Mouse (Mus musculus): Measurements from ENCODE around the gene Btbd8. TPM values are rescaled to one million over a fixed set of nuclear protein-coding genes. Genes with fewer than 3 reads are reported as not detected.

Btbd8 gene
- polyA plus RNA-seq, 1 experiment from 2014 or later = 3.6 TPM

- Histone ChIP-seq H3K4me2 (no peak overlapping the region), H3K9me3 (replicated peaks; ENCODE audit: control insufficient read depth, low read length) (no peaks in the 10 kb centered on the region), H3K27me3 (ENCODE audit: control insufficient read depth, insufficient read depth, low read length) (no peaks in the 10 kb centered on the region), H3K4me1 (ENCODE audit: control insufficient read depth, insufficient read depth, low read length) (no peaks in the 10 kb centered on the region), H3K4me3 (ENCODE audit: low read depth, low read length) (no peak overlapping the region), H3K36me3 (ENCODE audit: control insufficient read depth, insufficient read depth, low read length) (no peaks in the 10 kb centered on the region), H3K27ac (ENCODE audit: low read depth, low read length) (no peak overlapping the region), H3K9ac (ENCODE audit: low read depth, low read length) (no peak overlapping the region)
- WGBS (ENCODE audit: insufficient replicate concordance) = 65% methylated on average over 4 of the region's 4 CpGs
- ATAC-seq (replicated peaks; ENCODE audit: insufficient number of reproducible peaks, low FRiP score, low TSS enrichment) = no peak
Observed at GRCm38 (mm10) chr5:107411326-107411725, 26.5 kb upstream of the Btbd8 start.

GRCm38 (mm10) chr5:107412285-107412684, 25.5 kb upstream of the Btbd8 start:
- Histone ChIP-seq H3K4me1 (ENCODE audit: control insufficient read depth, insufficient read depth, low read length) (no peaks in the 10 kb centered on the region), H3K4me2 (no peak overlapping the region), H3K9me3 (replicated peaks; ENCODE audit: control insufficient read depth, low read length) (no peaks in the 10 kb centered on the region), H3K9ac (ENCODE audit: low read depth, low read length) (no peak overlapping the region), H3K27ac (ENCODE audit: low read depth, low read length) (no peak overlapping the region), H3K4me3 (ENCODE audit: low read depth, low read length) (no peak overlapping the region), H3K36me3 (ENCODE audit: control insufficient read depth, insufficient read depth, low read length) (no peaks in the 10 kb centered on the region), H3K27me3 (ENCODE audit: control insufficient read depth, insufficient read depth, low read length) (no peaks in the 10 kb centered on the region)
- WGBS (ENCODE audit: insufficient replicate concordance) = 72% methylated on average over 2 of the region's 2 CpGs
- ATAC-seq (replicated peaks; ENCODE audit: insufficient number of reproducible peaks, low FRiP score, low TSS enrichment) = no peak

GRCm38 (mm10) chr5:107415098-107415497, 22.7 kb upstream of the Btbd8 start:
- no peak for ATAC-seq (replicated peaks; ENCODE audit: insufficient number of reproducible peaks, low FRiP score, low TSS enrichment)
- Histone ChIP-seq H3K27ac (ENCODE audit: low read depth, low read length) (no peak overlapping the region), H3K4me3 (ENCODE audit: low read depth, low read length) (no peak overlapping the region), H3K9me3 (replicated peaks; ENCODE audit: control insufficient read depth, low read length) (no peaks in the 10 kb centered on the region), H3K4me1 (ENCODE audit: control insufficient read depth, insufficient read depth, low read length) (no peaks in the 10 kb centered on the region), H3K27me3 (ENCODE audit: control insufficient read depth, insufficient read depth, low read length) (no peaks in the 10 kb centered on the region), H3K36me3 (ENCODE audit: control insufficient read depth, insufficient read depth, low read length) (no peaks in the 10 kb centered on the region), H3K9ac (ENCODE audit: low read depth, low read length) (no peak overlapping the region), H3K4me2 (no peak overlapping the region)
- 69% methylated on average over 2 of the region's 2 CpGs for WGBS (ENCODE audit: insufficient replicate concordance)

- H3K9ac ChIP-seq (ENCODE audit: low read depth, low read length) = no peak overlapping the region
- H3K4me2 ChIP-seq = no peak overlapping the region
- no peak overlapping the region for H3K4me3 ChIP-seq (ENCODE audit: low read depth, low read length)
- H3K27me3 ChIP-seq (ENCODE audit: control insufficient read depth, insufficient read depth, low read length) = no peaks in the 10 kb centered on the region
- no peak overlapping the region for H3K27ac ChIP-seq (ENCODE audit: low read depth, low read length)
- no peaks in the 10 kb centered on the region for H3K4me1 ChIP-seq (ENCODE audit: control insufficient read depth, insufficient read depth, low read length)
- 53% methylated on average over 1 of the region's 1 CpGs for WGBS (ENCODE audit: insufficient replicate concordance)
- no peak for ATAC-seq (replicated peaks; ENCODE audit: insufficient number of reproducible peaks, low FRiP score, low TSS enrichment)
- no peaks in the 10 kb centered on the region for H3K36me3 ChIP-seq (ENCODE audit: control insufficient read depth, insufficient read depth, low read length)
- H3K9me3 ChIP-seq (replicated peaks; ENCODE audit: control insufficient read depth, low read length) = no peaks in the 10 kb centered on the region
Observed at GRCm38 (mm10) chr5:107421676-107422075, 16.1 kb upstream of the Btbd8 start.

- Histone ChIP-seq H3K27me3 (ENCODE audit: control insufficient read depth, insufficient read depth, low read length) (no peaks in the 10 kb centered on the region), H3K9me3 (replicated peaks; ENCODE audit: control insufficient read depth, low read length) (no peaks in the 10 kb centered on the region), H3K4me2 (no peak within 1 kb of the TSS), H3K27ac (ENCODE audit: low read depth, low read length) (no peak within 1 kb of the TSS), H3K36me3 (ENCODE audit: control insufficient read depth, insufficient read depth, low read length) (no peaks in the 10 kb centered on the region), H3K4me1 (ENCODE audit: control insufficient read depth, insufficient read depth, low read length) (no peaks in the 10 kb centered on the region), H3K9ac (ENCODE audit: low read depth, low read length) (no peak within 1 kb of the TSS), H3K4me3 (ENCODE audit: low read depth, low read length) (no peak within 1 kb of the TSS)
- no peak for ATAC-seq (replicated peaks; ENCODE audit: insufficient number of reproducible peaks, low FRiP score, low TSS enrichment)
- WGBS (ENCODE audit: insufficient replicate concordance) = 71% methylated on average over 3 of the region's 3 CpGs
Observed at GRCm38 (mm10) chr5:107431249-107431648, 6.5 kb upstream of the Btbd8 start, which contains the start of gene Lpcat2b. Lpcat2b (plus strand) TSS chr5:107431549.

- Histone ChIP-seq H3K4me3 (ENCODE audit: low read depth, low read length) (no peak overlapping the region), H3K36me3 (ENCODE audit: control insufficient read depth, insufficient read depth, low read length) (no peaks in the 10 kb centered on the region), H3K4me1 (ENCODE audit: control insufficient read depth, insufficient read depth, low read length) (peaks cover 5% of the 10 kb centered on the region; the same call in 1 of the 2 replicates), H3K4me2 (no peak overlapping the region), H3K9me3 (replicated peaks; ENCODE audit: control insufficient read depth, low read length) (no peaks in the 10 kb centered on the region), H3K9ac (ENCODE audit: low read depth, low read length) (no peak overlapping the region), H3K27me3 (ENCODE audit: control insufficient read depth, insufficient read depth, low read length) (no peaks in the 10 kb centered on the region), H3K27ac (ENCODE audit: low read depth, low read length) (no peak overlapping the region)
- ATAC-seq (replicated peaks; ENCODE audit: insufficient number of reproducible peaks, low FRiP score, low TSS enrichment) = no peak
- WGBS (ENCODE audit: insufficient replicate concordance) = 78% methylated on average over 5 of the region's 5 CpGs
Observed at GRCm38 (mm10) chr5:107434001-107434400, 3.8 kb upstream of the Btbd8 start.

- no peaks in the 10 kb centered on the region for H3K36me3 ChIP-seq (ENCODE audit: control insufficient read depth, insufficient read depth, low read length)
- 88% methylated on average over 6 of the region's 6 CpGs for WGBS (ENCODE audit: insufficient replicate concordance)
- ATAC-seq (replicated peaks; ENCODE audit: insufficient number of reproducible peaks, low FRiP score, low TSS enrichment) = no peak
- no peaks in the 10 kb centered on the region for H3K27me3 ChIP-seq (ENCODE audit: control insufficient read depth, insufficient read depth, low read length)
- H3K4me3 ChIP-seq (ENCODE audit: low read depth, low read length) = no peak overlapping the region
- peaks cover 5% of the 10 kb centered on the region; the same call in 1 of the 2 replicates for H3K4me1 ChIP-seq (ENCODE audit: control insufficient read depth, insufficient read depth, low read length)
- no peak overlapping the region for H3K27ac ChIP-seq (ENCODE audit: low read depth, low read length)
- H3K9ac ChIP-seq (ENCODE audit: low read depth, low read length) = no peak overlapping the region
- H3K9me3 ChIP-seq (replicated peaks; ENCODE audit: control insufficient read depth, low read length) = no peaks in the 10 kb centered on the region
- H3K4me2 ChIP-seq = no peak overlapping the region
Observed at GRCm38 (mm10) chr5:107436185-107436584, 1.6 kb upstream of the Btbd8 start.

GRCm38 (mm10) chr5:107436587-107437209, 1.1 kb upstream of the Btbd8 start:
- Histone ChIP-seq H3K27me3 (ENCODE audit: control insufficient read depth, insufficient read depth, low read length) (no peaks in the 10 kb centered on the region), H3K36me3 (ENCODE audit: control insufficient read depth, insufficient read depth, low read length) (no peaks in the 10 kb centered on the region), H3K9me3 (replicated peaks; ENCODE audit: control insufficient read depth, low read length) (no peaks in the 10 kb centered on the region), H3K4me2 (peak overlapping the region; percentile 77; the same call in 1 of the 2 replicates), H3K4me1 (ENCODE audit: control insufficient read depth, insufficient read depth, low read length) (peaks cover 5% of the 10 kb centered on the region; the same call in 1 of the 2 replicates), H3K9ac (ENCODE audit: low read depth, low read length) (no peak overlapping the region), H3K27ac (ENCODE audit: low read depth, low read length) (no peak overlapping the region), H3K4me3 (ENCODE audit: low read depth, low read length) (no peak overlapping the region; the same call in 1 of the 2 replicates)
- 60% methylated on average over 6 of the region's 6 CpGs for WGBS (ENCODE audit: insufficient replicate concordance)
- no peak for ATAC-seq (replicated peaks; ENCODE audit: insufficient number of reproducible peaks, low FRiP score, low TSS enrichment)

- H3K36me3 ChIP-seq (ENCODE audit: control insufficient read depth, insufficient read depth, low read length) = no peaks in the 10 kb centered on the region
- 26% methylated on average over 7 of the region's 7 CpGs for WGBS (ENCODE audit: insufficient replicate concordance)
- ATAC-seq (replicated peaks; ENCODE audit: insufficient number of reproducible peaks, low FRiP score, low TSS enrichment) = no peak
- H3K9me3 ChIP-seq (replicated peaks; ENCODE audit: control insufficient read depth, low read length) = no peaks in the 10 kb centered on the region
- peak overlapping the region; percentile 72 for H3K27ac ChIP-seq (ENCODE audit: low read depth, low read length)
- peak overlapping the region; percentile 92 for H3K9ac ChIP-seq (ENCODE audit: low read depth, low read length)
- H3K4me1 ChIP-seq (ENCODE audit: control insufficient read depth, insufficient read depth, low read length) = peaks cover 5% of the 10 kb centered on the region; the same call in 1 of the 2 replicates
- peak overlapping the region; percentile 76 for H3K4me3 ChIP-seq (ENCODE audit: low read depth, low read length)
- H3K4me2 ChIP-seq = peak overlapping the region; percentile 77
- no peaks in the 10 kb centered on the region for H3K27me3 ChIP-seq (ENCODE audit: control insufficient read depth, insufficient read depth, low read length)
Observed at GRCm38 (mm10) chr5:107438353-107438752, 556 bp downstream of the Btbd8 start.
